9 mouse cellular contexts compared by ENCODE assay signal in the genomic region with DNA sequence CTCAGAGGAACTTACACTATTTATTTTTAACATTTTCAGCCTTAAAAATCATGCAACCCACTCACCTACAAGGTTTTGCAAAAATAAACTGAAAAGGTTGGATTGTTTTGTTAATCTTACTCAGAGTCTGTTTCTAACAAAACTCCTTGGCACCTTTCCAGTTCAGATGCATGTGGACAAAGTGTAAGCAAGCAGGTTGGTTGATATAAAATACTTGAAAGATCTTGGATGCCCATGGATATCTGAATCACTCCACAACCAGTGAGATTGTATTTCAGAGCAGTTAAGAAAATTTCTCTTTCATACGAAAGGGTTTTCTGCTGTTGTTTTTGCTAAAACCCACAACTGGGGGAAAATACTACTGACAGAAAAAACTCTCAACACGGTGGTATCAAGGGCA. TPM values are rescaled to one million over a fixed set of nuclear protein-coding genes. Genes with fewer than 3 reads are reported as not detected.
DNase-seq lines count a peak whose midpoint lies in the region; ATAC-seq and TF ChIP-seq lines count a peak whose summit lies in the region.
"Had no signal": no experiment of that assay in that cellular context is flagged by ENCODE, and none has a peak within 500 bp of the region (broad histone marks: within the 10 kb centered on the region; RNA-seq: fewer than 3 reads in every experiment).

No protein-coding gene starts in this region.

- no peaks in the 10 kb centered on the region for H3K9me3 ChIP-seq in embryonic facial prominence, embryonic 15.5 days (replicated peaks)
- no peaks in the 10 kb centered on the region for H3K9me3 ChIP-seq in liver, embryonic 14.5 days (ENCODE audit: control insufficient read depth, low read length)

- peak overlapping the region; percentile 66 for H3K4me2 ChIP-seq in embryonic facial prominence, embryonic 15.5 days (replicated peaks)
- peak overlapping the region; percentile 75 for H3K4me2 ChIP-seq in liver, embryonic 14.5 days (ENCODE audit: low read depth)

- no peak overlapping the region for H3K9ac ChIP-seq in embryonic facial prominence, embryonic 15.5 days
- peak overlapping the region; percentile 18; the same call in 1 of the 2 replicates for H3K9ac ChIP-seq in liver, embryonic 14.5 days (replicated peaks)

- no peak overlapping the region for H3K27ac ChIP-seq in embryonic facial prominence, embryonic 15.5 days (replicated peaks)
- H3K27ac ChIP-seq in liver, embryonic 14.5 days = no peak overlapping the region

- no peak for TF ChIP-seq CTCF in liver, embryonic 14.5 days (IDR thresholded peaks at IDR 0.05; ENCODE audit: low read depth)

- H3K36me3 ChIP-seq in embryonic facial prominence, embryonic 15.5 days = no peaks in the 10 kb centered on the region
- no peaks in the 10 kb centered on the region for H3K36me3 ChIP-seq in liver, embryonic 14.5 days (replicated peaks; ENCODE audit: control insufficient read depth, insufficient read depth, low read depth)

- H3K27me3 ChIP-seq in embryonic facial prominence, embryonic 15.5 days = no peaks in the 10 kb centered on the region
- H3K27me3 ChIP-seq in liver, embryonic 14.5 days (ENCODE audit: control insufficient read depth, insufficient read depth, low read length) = no peaks in the 10 kb centered on the region

- 38% methylated on average over 2 of the region's 2 CpGs for WGBS in embryonic facial prominence, embryonic 15.5 days
- 24% methylated on average over 2 of the region's 2 CpGs for WGBS in liver, embryonic 14.5 days (ENCODE audit: insufficient replicate concordance)

- ATAC-seq in embryonic facial prominence, embryonic 15.5 days (ENCODE audit: insufficient number of reproducible peaks, low FRiP score, low TSS enrichment, low read depth) = no peak
- ATAC-seq in liver, embryonic 14.5 days (ENCODE audit: insufficient read depth) = no peak

- H3K4me1 ChIP-seq in embryonic facial prominence, embryonic 15.5 days = peaks cover 13% of the 10 kb centered on the region
- H3K4me1 ChIP-seq in liver, embryonic 14.5 days (replicated peaks; ENCODE audit: control insufficient read depth in 2 of 2, insufficient read depth in 2 of 2, low read length in 1 of 2) = peaks cover 8% of the 10 kb centered on the region in 2 experiments; a peak in 2 of 4 replicates

- H3K4me3 ChIP-seq in embryonic facial prominence, embryonic 15.5 days (replicated peaks) = peak overlapping the region; percentile 83; the same call in 1 of the 2 replicates
- peak overlapping the region in 1 of 2 experiments; percentile 90; a peak in 2 of 4 replicates for H3K4me3 ChIP-seq in liver, embryonic 14.5 days (ENCODE audit: insufficient read depth in 1 of 2, low read depth in 2 of 2, low read length in 2 of 2)

- DNase-seq in heart, adult 18-20 months = peak; percentile 22 to 63
- no peak for DNase-seq in heart, postnatal 4 days
- DNase-seq in 416B (ENCODE audit: low read depth) = peak; percentile 53
- no peak for DNase-seq in liver, embryonic 14.5 days (ENCODE audit: low read depth in 3 of 3, low spot score in 3 of 3)
- DNase-seq in adrenal gland, adult 2 months = no peak
- no peak for DNase-seq in urinary bladder, postnatal 36 days (ENCODE audit: low spot score in 2 of 2)
- DNase-seq in c-Kit-positive CD71-positive TER-119-positive erythroid progenitor cells, embryonic 14.5 days (ENCODE audit: low spot score) = no peak
- DNase-seq: gastrocnemius, postnatal 25 days had no signal

- TF ChIP-seq EP300 in liver, embryonic 14.5 days (IDR thresholded peaks at IDR 0.05; ENCODE audit: low read depth) = no peak

RNA-seq across cellular contexts. Expression of a gene that starts 8.9 kb away (rescaled TPM):
- total RNA-seq in heart, adult 18-20 months (2021) = 100 to 1,000 TPM; 100 to 110 TPM
- total RNA-seq in heart, postnatal 4 days (2021) = 10 to 100 TPM; 90.7 to 95.0 TPM
- polyA plus RNA-seq in embryonic facial prominence, embryonic 15.5 days (2015; fragmentation: Nextera tagmentation; extraction: Ambion mirVana) = 26.3 and 30.4 TPM in 2 replicates
- polyA plus RNA-seq in liver, embryonic 14.5 days (2012; rRNA removed) = 16.4 and 23.8 TPM in 2 replicates
- 21.0 and 23.8 TPM in 2 replicates for polyA plus RNA-seq in liver, embryonic 14.5 days (2014; fragmentation: Nextera tagmentation; extraction: Ambion mirVana)
- total RNA-seq in adrenal gland, adult 2 months (2021) = 100 to 1,000 TPM; 212 to 218 TPM
- 93.3 and 162 TPM in 2 replicates for polyA plus RNA-seq in adrenal gland, adult 2 months (2012; rRNA removed)

Comparison
In these comparisons a context has a peak if more than half of its experiments do, and no peak if none do; other contexts are left out.
1. DNase-seq: peak in heart, adult 18-20 months (2 of 2) and 416B (single experiment); none in heart, postnatal 4 days (single experiment), liver, embryonic 14.5 days (0 of 3), adrenal gland, adult 2 months (single experiment), urinary bladder, postnatal 36 days (0 of 2) and c-Kit-positive CD71-positive TER-119-positive erythroid progenitor cells, embryonic 14.5 days (single experiment).